Mouse (Mus musculus): ENCODE measurements at regions not wholly inside any gene's neighbourhood (a gene's known extent, or its start where the extent isn't known, plus 50 kb on each side); places are given as distances from the start of the nearest gene placed in this dataset.
A peak's percentile ranks its signal among the peaks of the same experiment; 100 is the strongest.

- H3K27ac ChIP-seq (ENCODE audit: insufficient read depth, low read depth, low read length), result no peak overlapping the region
- H3K4me3 ChIP-seq (ENCODE audit: insufficient read depth, low read depth, low read length), result no peak overlapping the region
- no peaks in the 10 kb centered on the region for H3K36me3 ChIP-seq (ENCODE audit: control insufficient read depth, insufficient read depth, low read length)
- no peaks in the 10 kb centered on the region for H3K27me3 ChIP-seq (replicated peaks; ENCODE audit: control insufficient read depth, insufficient read depth, low read length)
- 54% methylated on average over 5 of the region's 5 CpGs for WGBS
- no peak for TF ChIP-seq POLR2A (IDR thresholded peaks at IDR 0.05; ENCODE audit: low read depth, low read length)
- TF ChIP-seq CTCF (conservative IDR thresholded peaks at IDR 0.05; ENCODE audit: insufficient read depth, insufficient read length, low read depth, low read length), result no peak
- no peaks in the 10 kb centered on the region for H3K4me1 ChIP-seq (ENCODE audit: control insufficient read depth, insufficient read depth, low read length)
- DNase-seq, result no peak
Observed at GRCm38 (mm10) chr4:142362071-142362470, 122.9 kb upstream of the Kazn start.

- no peak for DNase-seq
- TF ChIP-seq CTCF (conservative IDR thresholded peaks at IDR 0.05; ENCODE audit: insufficient read depth, insufficient read length, low read depth, low read length) (no peak), POLR2A (IDR thresholded peaks at IDR 0.05; ENCODE audit: low read depth, low read length) (no peak)
Observed at GRCm38 (mm10) chr4:142358866-142359265, 119.7 kb upstream of the Kazn start.

GRCm38 (mm10) chr4:142355387-142355786 is 116.2 kb upstream of the Kazn start:
- Histone ChIP-seq H3K4me3 (ENCODE audit: insufficient read depth, low read depth, low read length) (no peak overlapping the region), H3K27ac (ENCODE audit: insufficient read depth, low read depth, low read length) (no peak overlapping the region), H3K27me3 (replicated peaks; ENCODE audit: control insufficient read depth, insufficient read depth, low read length) (no peaks in the 10 kb centered on the region), H3K36me3 (ENCODE audit: control insufficient read depth, insufficient read depth, low read length) (no peaks in the 10 kb centered on the region), H3K4me1 (ENCODE audit: control insufficient read depth, insufficient read depth, low read length) (no peaks in the 10 kb centered on the region)
- WGBS, result 85% methylated on average over 8 of the region's 8 CpGs
- no peak for DNase-seq
- TF ChIP-seq POLR2A (IDR thresholded peaks at IDR 0.05; ENCODE audit: low read depth, low read length) (no peak), CTCF (conservative IDR thresholded peaks at IDR 0.05; ENCODE audit: insufficient read depth, insufficient read length, low read depth, low read length) (no peak)

More at GRCm38 (mm10) chr4:142358866-142359265, 119.7 kb upstream of the Kazn start:
- Histone ChIP-seq H3K27ac (ENCODE audit: insufficient read depth, low read depth, low read length) (no peak overlapping the region), H3K4me3 (ENCODE audit: insufficient read depth, low read depth, low read length) (no peak overlapping the region), H3K27me3 (replicated peaks; ENCODE audit: control insufficient read depth, insufficient read depth, low read length) (no peaks in the 10 kb centered on the region), H3K36me3 (ENCODE audit: control insufficient read depth, insufficient read depth, low read length) (no peaks in the 10 kb centered on the region), H3K4me1 (ENCODE audit: control insufficient read depth, insufficient read depth, low read length) (no peaks in the 10 kb centered on the region)
- 51% methylated on average over 13 of the region's 13 CpGs for WGBS

- no peaks in the 10 kb centered on the region for H3K36me3 ChIP-seq (ENCODE audit: control insufficient read depth, insufficient read depth, low read length)
- no peak overlapping the region for H3K4me3 ChIP-seq (ENCODE audit: insufficient read depth, low read depth, low read length)
- no peak overlapping the region for H3K27ac ChIP-seq (ENCODE audit: insufficient read depth, low read depth, low read length)
- 59% methylated on average over 7 of the region's 7 CpGs for WGBS
- no peaks in the 10 kb centered on the region for H3K4me1 ChIP-seq (ENCODE audit: control insufficient read depth, insufficient read depth, low read length)
- TF ChIP-seq CTCF (conservative IDR thresholded peaks at IDR 0.05; ENCODE audit: insufficient read depth, insufficient read length, low read depth, low read length) (no peak), POLR2A (IDR thresholded peaks at IDR 0.05; ENCODE audit: low read depth, low read length) (no peak)
- no peak for DNase-seq
- no peaks in the 10 kb centered on the region for H3K27me3 ChIP-seq (replicated peaks; ENCODE audit: control insufficient read depth, insufficient read depth, low read length)
Observed at GRCm38 (mm10) chr4:142353526-142353925, 114.3 kb upstream of the Kazn start.

- Histone ChIP-seq H3K4me1 (ENCODE audit: control insufficient read depth, insufficient read depth, low read length) (no peaks in the 10 kb centered on the region), H3K27ac (ENCODE audit: insufficient read depth, low read depth, low read length) (no peak overlapping the region), H3K36me3 (ENCODE audit: control insufficient read depth, insufficient read depth, low read length) (no peaks in the 10 kb centered on the region), H3K4me3 (ENCODE audit: insufficient read depth, low read depth, low read length) (no peak overlapping the region), H3K27me3 (replicated peaks; ENCODE audit: control insufficient read depth, insufficient read depth, low read length) (no peaks in the 10 kb centered on the region)
- WGBS, result 57% methylated on average over 3 of the region's 3 CpGs
- DNase-seq, result no peak
- TF ChIP-seq CTCF (conservative IDR thresholded peaks at IDR 0.05; ENCODE audit: insufficient read depth, insufficient read length, low read depth, low read length) (no peak), POLR2A (IDR thresholded peaks at IDR 0.05; ENCODE audit: low read depth, low read length) (no peak)
Observed at GRCm38 (mm10) chr4:142351831-142352230, 112.6 kb upstream of the Kazn start.

- no peaks in the 10 kb centered on the region for H3K27me3 ChIP-seq (replicated peaks; ENCODE audit: control insufficient read depth, insufficient read depth, low read length)
- H3K4me3 ChIP-seq (ENCODE audit: insufficient read depth, low read depth, low read length), result no peak overlapping the region
- no peak for DNase-seq
- no peak overlapping the region for H3K27ac ChIP-seq (ENCODE audit: insufficient read depth, low read depth, low read length)
- TF ChIP-seq POLR2A (IDR thresholded peaks at IDR 0.05; ENCODE audit: low read depth, low read length), result no peak
- no peak for TF ChIP-seq CTCF (conservative IDR thresholded peaks at IDR 0.05; ENCODE audit: insufficient read depth, insufficient read length, low read depth, low read length)
- 88% methylated on average over 8 of the region's 8 CpGs for WGBS
- no peaks in the 10 kb centered on the region for H3K36me3 ChIP-seq (ENCODE audit: control insufficient read depth, insufficient read depth, low read length)
- no peaks in the 10 kb centered on the region for H3K4me1 ChIP-seq (ENCODE audit: control insufficient read depth, insufficient read depth, low read length)
Observed at GRCm38 (mm10) chr4:142350986-142351385, 111.8 kb upstream of the Kazn start.

GRCm38 (mm10) chr4:142348910-142349309 is 109.7 kb upstream of the Kazn start:
- 50% methylated on average over 6 of the region's 6 CpGs for WGBS
- TF ChIP-seq POLR2A (IDR thresholded peaks at IDR 0.05; ENCODE audit: low read depth, low read length) (no peak), CTCF (conservative IDR thresholded peaks at IDR 0.05; ENCODE audit: insufficient read depth, insufficient read length, low read depth, low read length) (peak; percentile 73)
- H3K36me3 ChIP-seq (ENCODE audit: control insufficient read depth, insufficient read depth, low read length), result no peaks in the 10 kb centered on the region
- DNase-seq, result peak; percentile 55
- H3K4me1 ChIP-seq (ENCODE audit: control insufficient read depth, insufficient read depth, low read length), result no peaks in the 10 kb centered on the region
- H3K4me3 ChIP-seq (ENCODE audit: insufficient read depth, low read depth, low read length), result no peak overlapping the region
- no peaks in the 10 kb centered on the region for H3K27me3 ChIP-seq (replicated peaks; ENCODE audit: control insufficient read depth, insufficient read depth, low read length)
- no peak overlapping the region for H3K27ac ChIP-seq (ENCODE audit: insufficient read depth, low read depth, low read length)
